Mouse (Mus musculus) testis, postnatal 14 days (tissue): ENCODE results near the gene Bcl9l.

Experiments used
- DNase-seq: peaks from one replicate; pipeline ENCODE4 v3.0.0; 2021; ENCODE audit warnings: low spot score

The Bcl9l gene

GRCm38 (mm10) chr9:44552161-44552560 is 69.5 kb downstream of the Bcl9l start:
- DNase-seq = no peak
